Mouse (Mus musculus) liver, adult (tissue): ENCODE results near the gene Wnt5b.

Source experiments
- GATA4 ChIP-seq: IDR thresholded peaks from 2 replicates; pipeline ENCODE4 v1.6.1; 2014; ENCODE audit warnings: mild to moderate bottlenecking, low read length; ENCODE audit not compliant: insufficient replicate concordance

Wnt5b gene

GRCm38 (mm10) chr6:119479876-119480705 is 64.1 kb downstream of the Wnt5b start:
- TF ChIP-seq GATA4 = no peak

DNA sequence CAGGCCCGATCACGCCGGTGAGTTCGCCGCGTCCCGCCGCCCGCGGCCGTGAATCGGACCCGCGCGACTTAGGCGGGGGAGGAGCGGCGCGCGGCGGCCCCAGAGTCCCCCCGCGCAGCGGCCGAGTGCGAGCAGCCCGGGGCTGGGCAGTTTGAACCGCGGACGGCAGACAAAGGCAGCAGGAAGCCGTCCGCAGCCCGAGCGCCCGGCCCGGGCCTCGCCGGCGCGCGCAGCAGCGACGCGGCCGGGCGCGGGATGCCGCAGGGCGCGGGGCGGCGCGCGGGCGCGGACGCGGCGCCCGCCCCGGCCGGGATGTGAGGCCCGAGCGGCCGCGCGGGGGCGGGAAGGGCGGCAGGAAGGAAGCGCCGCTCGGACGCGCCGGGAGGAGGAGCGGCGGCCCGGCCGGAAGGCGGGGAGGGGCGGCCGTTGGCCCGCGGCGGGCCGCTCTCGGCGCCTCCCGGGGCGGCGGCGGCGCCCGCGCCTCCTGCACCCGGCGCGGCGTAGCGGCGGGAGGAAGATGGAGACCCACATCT is 64.7 kb downstream of the Wnt5b start, which contains the start of gene Fbxl14:
Gene Fbxl14 (plus strand): TSS at position 326 of the 533 bp plus-strand sequence.
- no peak for TF ChIP-seq GATA4

DNA sequence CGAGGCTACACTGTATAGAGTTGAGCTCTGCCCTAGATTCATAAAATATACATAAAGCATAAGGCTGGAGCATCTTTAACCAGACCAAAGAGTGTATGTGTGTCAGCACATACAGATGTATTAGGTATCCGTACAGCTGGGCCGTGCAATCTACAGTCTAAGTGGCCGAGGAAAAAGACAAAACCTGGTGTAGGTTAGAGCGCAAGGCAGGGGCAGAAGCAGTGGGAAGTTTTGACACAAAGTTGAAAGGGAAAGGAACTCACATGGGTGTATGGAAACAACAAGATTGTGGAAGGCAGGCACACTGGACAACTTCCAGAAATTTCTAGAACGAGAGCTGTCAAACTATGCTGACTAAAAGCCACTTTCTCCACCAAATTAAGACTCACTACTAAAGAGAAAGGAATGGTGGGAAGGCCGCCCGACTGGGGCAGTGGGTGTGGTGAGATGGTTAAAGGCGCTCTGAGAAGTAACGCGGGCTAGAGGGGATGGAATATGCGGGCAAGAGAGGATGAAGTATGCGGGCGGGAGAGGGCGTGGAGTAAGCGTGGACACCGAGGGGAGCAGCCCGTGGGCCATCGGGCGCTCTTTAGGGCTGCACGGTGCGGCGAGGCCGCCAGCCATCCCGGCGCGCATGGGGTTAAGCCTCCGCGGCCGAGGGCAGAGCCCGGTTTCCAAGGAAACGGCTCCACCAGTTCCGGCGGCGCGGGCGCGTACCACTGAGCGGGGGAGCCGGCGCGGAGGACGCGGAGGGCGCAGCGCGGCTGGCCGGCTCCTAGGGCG is 65.4 kb downstream of the Wnt5b start:
- no peak for TF ChIP-seq GATA4

- TF ChIP-seq GATA4 = no peak
These were observed 66.3 kb downstream of the Wnt5b start for GRCm38 (mm10) chr6:119477686-119478310.

DNA sequence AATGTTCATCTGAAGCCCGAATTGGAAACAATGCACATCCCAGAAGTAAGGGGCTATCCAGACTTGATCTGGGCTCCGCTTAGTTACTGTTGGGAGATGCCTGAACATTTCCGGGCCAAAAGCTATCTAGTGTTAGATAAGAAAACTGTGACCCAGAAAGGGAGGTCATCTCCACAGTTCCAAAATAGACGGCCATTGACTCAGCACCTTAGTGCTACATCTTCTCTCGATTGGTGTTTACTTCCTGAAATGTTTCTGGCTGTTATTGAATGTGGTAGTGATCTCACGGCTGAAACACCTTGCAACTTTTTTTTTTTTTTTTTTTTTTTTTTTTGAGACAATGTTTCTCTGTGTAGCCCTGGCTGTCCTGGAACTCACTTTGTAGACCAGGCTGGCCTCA is 68.2 kb downstream of the Wnt5b start:
- no peak for TF ChIP-seq GATA4

DNA sequence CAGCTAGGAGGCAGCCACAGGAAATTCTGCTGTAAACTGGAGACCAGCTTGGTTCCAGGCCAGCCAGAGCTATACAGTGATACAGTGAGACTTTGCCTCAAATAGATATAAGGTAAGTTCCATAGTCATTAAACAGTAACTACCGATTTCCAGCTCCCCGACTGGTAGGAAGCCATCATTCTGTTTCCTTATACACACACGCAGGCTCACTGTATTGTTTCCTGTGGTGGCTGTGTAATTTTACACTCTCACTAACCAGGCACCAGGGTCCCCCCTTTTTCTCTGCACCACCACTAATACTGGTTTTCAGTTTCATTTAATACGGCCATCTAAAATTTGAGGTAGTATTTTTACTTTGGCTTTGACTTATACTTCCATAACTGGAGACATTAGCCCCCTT is 70.2 kb downstream of the Wnt5b start:
- no peak for TF ChIP-seq GATA4

DNA sequence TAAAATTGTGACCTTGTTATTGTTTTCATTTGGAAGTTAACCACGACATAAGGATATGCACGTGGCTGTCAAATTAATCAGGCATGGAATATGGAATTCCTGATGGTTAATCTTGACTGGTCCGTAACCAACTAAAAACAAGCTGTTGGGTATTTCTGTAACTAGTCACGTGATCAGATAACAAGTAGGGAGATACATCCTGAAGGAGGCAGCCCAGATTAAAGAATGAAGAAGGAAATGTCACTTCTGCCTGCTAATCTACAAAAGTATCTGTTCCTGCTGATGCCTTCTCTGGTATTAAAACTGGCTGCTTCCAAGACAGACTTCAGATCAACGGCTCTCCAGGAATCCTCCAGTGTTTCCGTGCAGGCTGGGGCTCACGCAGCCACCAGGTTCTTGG is 70.7 kb downstream of the Wnt5b start:
- no peak for TF ChIP-seq GATA4

DNA sequence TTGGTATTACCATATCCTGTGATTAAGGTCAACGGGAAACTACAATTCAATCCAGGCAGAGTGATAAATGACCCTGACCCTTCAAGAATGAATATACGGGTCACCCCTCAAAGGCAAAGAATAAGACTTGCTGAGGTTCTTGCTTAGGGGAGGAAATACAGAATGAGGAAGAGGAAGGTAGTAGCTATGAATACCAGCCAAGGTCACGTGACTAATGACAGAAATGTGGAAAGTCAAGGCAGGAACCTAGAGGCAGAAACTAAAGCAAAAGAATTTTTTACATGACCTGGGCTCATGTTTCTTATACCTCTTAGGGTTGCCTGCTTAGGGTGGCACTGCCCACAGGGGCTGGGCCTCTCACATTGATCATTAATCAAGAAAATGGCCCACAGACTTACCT is 71.4 kb downstream of the Wnt5b start:
- TF ChIP-seq GATA4 = no peak

GRCm38 (mm10) chr6:119472135-119472534 is 72.0 kb downstream of the Wnt5b start:
- no peak for TF ChIP-seq GATA4

GRCm38 (mm10) chr6:119470777-119471176 is 73.4 kb downstream of the Wnt5b start:
- no peak for TF ChIP-seq GATA4

GRCm38 (mm10) chr6:119467785-119468059 is 76.4 kb downstream of the Wnt5b start:
- no peak for TF ChIP-seq GATA4

DNA sequence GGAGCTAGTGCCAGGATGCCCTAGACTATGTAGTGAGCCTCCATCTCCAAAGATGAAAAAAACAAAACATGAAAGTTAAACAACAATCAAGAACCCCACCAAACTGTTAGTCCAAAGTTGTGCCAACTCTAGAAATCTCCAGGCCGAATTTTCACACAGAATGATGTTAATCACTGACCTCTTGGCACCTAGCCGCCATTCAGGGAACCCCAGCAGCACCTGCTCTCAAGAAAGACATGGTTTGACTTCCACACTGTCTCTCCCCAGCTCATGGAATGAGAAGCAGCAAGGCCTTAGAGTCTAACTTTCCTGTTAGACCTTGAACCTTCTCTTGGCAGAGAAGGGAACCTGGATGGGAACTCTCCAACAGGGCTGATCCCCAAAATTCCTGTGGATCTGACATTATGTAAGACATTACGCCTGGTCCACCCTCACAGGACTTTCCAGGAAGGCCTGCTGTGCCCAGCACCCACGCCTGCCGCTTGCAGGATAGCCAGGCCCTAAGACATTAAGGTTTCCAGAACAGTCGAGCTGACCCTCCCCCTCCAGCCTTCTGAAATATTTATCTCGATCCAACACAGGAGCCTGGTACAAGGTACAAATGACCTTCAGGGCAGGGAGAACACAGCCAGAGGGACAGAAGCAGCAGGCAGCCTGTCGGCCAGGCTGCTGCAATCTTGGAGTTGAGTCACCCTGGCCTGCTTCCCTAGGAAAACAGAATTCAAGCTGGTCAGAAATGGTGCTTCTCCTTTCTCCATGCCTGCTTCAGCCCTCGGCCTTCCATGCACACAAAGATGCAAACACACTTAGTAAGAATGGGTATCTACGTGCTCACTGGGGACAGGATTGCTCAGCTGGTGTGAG is 77.0 kb downstream of the Wnt5b start:
- peak; percentile 63; the same call in 1 of the 2 replicates for TF ChIP-seq GATA4

DNA sequence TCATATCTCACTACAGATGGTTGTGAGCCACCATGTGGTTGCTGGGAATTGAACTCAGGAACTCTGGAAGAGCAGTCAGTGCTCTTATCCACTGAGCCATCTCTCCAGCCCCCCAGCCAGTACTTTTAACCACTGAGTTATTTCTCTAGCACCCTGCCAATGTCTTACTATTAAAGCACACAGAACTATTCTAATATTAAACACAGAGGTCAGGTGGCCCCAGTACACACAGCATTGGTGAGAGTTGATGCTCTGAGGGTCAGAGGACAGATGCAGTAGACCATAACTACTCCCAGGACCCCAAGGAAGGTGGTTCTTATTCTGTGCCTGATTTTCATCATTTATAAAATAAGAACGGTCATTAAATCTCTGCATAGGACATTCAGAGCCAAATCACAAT is 78.0 kb downstream of the Wnt5b start:
- TF ChIP-seq GATA4 = no peak

DNA sequence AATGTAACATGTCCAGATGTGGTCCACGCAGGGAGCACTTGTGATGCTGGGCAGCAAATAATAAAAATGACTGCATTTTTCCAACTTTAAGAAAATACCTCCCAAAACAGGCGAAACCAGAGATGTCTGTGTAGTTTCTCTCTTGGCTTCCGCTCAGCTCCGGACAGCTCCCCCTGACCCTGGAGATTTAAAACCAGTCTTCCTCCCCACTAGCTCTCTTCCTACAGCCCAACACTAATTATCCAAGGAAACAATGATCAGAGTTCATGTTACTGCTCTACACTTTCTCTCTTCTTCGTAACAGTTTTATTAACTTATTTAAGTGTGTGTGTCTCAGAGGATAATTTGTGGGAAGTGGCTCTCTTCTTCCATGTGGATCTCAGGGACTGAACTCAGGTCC is 83.8 kb downstream of the Wnt5b start:
- TF ChIP-seq GATA4 = no peak

GRCm38 (mm10) chr6:119459041-119459440 is 85.1 kb downstream of the Wnt5b start:
- TF ChIP-seq GATA4 = no peak
